Mouse (Mus musculus): ENCODE results near the gene Psmb11.

Psmb11 gene

GRCm38 (mm10) chr14:54621133-54621532 is at the start of gene Psmb11:
Gene Psmb11 (plus strand): TSS chr14:54621433.
- DNase-seq (ENCODE audit: low read depth), result no peak

GRCm38 (mm10) chr14:54572122-54572521 is 49.1 kb upstream of the Psmb11 start:
- DNase-seq (ENCODE audit: low read depth), result peak; percentile 20

GRCm38 (mm10) chr14:54572790-54573736 is 48.2 kb upstream of the Psmb11 start:
- peak; percentile 87 for DNase-seq (ENCODE audit: low read depth)

GRCm38 (mm10) chr14:54574253-54574652 is 47.0 kb upstream of the Psmb11 start:
- DNase-seq (ENCODE audit: low read depth), result peak; percentile 24

- DNase-seq (ENCODE audit: low read depth), result peak; percentile 22
Observed at GRCm38 (mm10) chr14:54575031-54575430, 46.2 kb upstream of the Psmb11 start.

GRCm38 (mm10) chr14:54575631-54576030 is 45.6 kb upstream of the Psmb11 start:
- peak; percentile 88 for DNase-seq (ENCODE audit: low read depth)

GRCm38 (mm10) chr14:54576241-54577088 is 44.8 kb upstream of the Psmb11 start:
- peak; percentile 50 for DNase-seq (ENCODE audit: low read depth)

GRCm38 (mm10) chr14:54577089-54577982 is 43.9 kb upstream of the Psmb11 start, which contains the start of gene Ajuba:
Gene Ajuba (minus strand): TSS chr14:54577558.
- DNase-seq (ENCODE audit: low read depth), result peak; percentile 93

GRCm38 (mm10) chr14:54578063-54578462 is 43.2 kb upstream of the Psmb11 start:
- peak; percentile 79 for DNase-seq (ENCODE audit: low read depth)

- no peak for DNase-seq (ENCODE audit: low read depth)
Observed at GRCm38 (mm10) chr14:54579638-54580037, 41.6 kb upstream of the Psmb11 start.

- no peak for DNase-seq (ENCODE audit: low read depth)
Observed at GRCm38 (mm10) chr14:54582536-54582935, 38.7 kb upstream of the Psmb11 start.

GRCm38 (mm10) chr14:54583681-54584338 is 37.4 kb upstream of the Psmb11 start:
- DNase-seq (ENCODE audit: low read depth), result peak; percentile 69

GRCm38 (mm10) chr14:54591056-54591455 is 30.2 kb upstream of the Psmb11 start:
- no peak for DNase-seq (ENCODE audit: low read depth)

- no peak for DNase-seq (ENCODE audit: low read depth)
Observed at GRCm38 (mm10) chr14:54592319-54592934, 28.8 kb upstream of the Psmb11 start.

GRCm38 (mm10) chr14:54594055-54594454 is 27.2 kb upstream of the Psmb11 start:
- DNase-seq (ENCODE audit: low read depth), result no peak

GRCm38 (mm10) chr14:54594631-54595414 is 26.4 kb upstream of the Psmb11 start:
- no peak for DNase-seq (ENCODE audit: low read depth)

- no peak for DNase-seq (ENCODE audit: low read depth)
Observed at GRCm38 (mm10) chr14:54597084-54597483, 24.1 kb upstream of the Psmb11 start.

GRCm38 (mm10) chr14:54601601-54602000 is 19.6 kb upstream of the Psmb11 start:
- no peak for DNase-seq (ENCODE audit: low read depth)

- no peak for DNase-seq (ENCODE audit: low read depth)
Observed at GRCm38 (mm10) chr14:54602613-54603012, 18.6 kb upstream of the Psmb11 start.

All from NIH3T3 (cell line).